Mouse (Mus musculus) limb, embryonic 11.5 days (tissue): ENCODE data around the gene Tcf15. TPM values are rescaled to one million over a fixed set of nuclear protein-coding genes. Genes with fewer than 3 reads are reported as not detected.

Experiments
- ATAC-seq: fragments of 200-750 bp; cut with Nextera tagmentation; 2 replicates; pipeline ENCODE4 v1.8.0; 2017; ENCODE audit warnings: low read depth; ENCODE audit not compliant: insufficient number of reproducible peaks, low FRiP score, low TSS enrichment
- DNase-seq: peaks from one replicate; pipeline ENCODE4 v3.0.0-alpha.2; 2015; ENCODE audit warnings: low spot score
- H3K27ac ChIP-seq: fragments of 300-500 bp; sonication (generic); replicated peaks from 2 replicates; pipeline ENCODE4 v1.5.1; 2014; ENCODE audit warnings: low read depth, mild to moderate bottlenecking, low read length
- H3K27me3 ChIP-seq: fragments of 300-500 bp; sonication (generic); 2 replicates; pipeline ENCODE4 v1.6.1; 2014; ENCODE audit warnings: mild to moderate bottlenecking, low read length, mixed read lengths; ENCODE audit not compliant: control insufficient read depth, insufficient read depth
- H3K36me3 ChIP-seq: fragments of 300-500 bp; sonication (generic); 2 replicates; pipeline ENCODE4 v1.6.1; 2014; ENCODE audit warnings: mild to moderate bottlenecking, low read length, moderate library complexity, mixed read lengths; ENCODE audit not compliant: control insufficient read depth, insufficient read depth
- H3K4me1 ChIP-seq: fragments of 300-500 bp; sonication (generic); 2 replicates; pipeline ENCODE4 v1.6.1; 2014; ENCODE audit warnings: low read length, mixed read lengths; ENCODE audit not compliant: control insufficient read depth, insufficient read depth
- H3K4me2 ChIP-seq: fragments of 300-500 bp; sonication (generic); 2 replicates; pipeline ENCODE4 v1.6.1; 2014; ENCODE audit warnings: low read depth, mild to moderate bottlenecking, moderate library complexity; ENCODE audit not compliant: severe bottlenecking
- H3K4me3 ChIP-seq: fragments of 300-500 bp; sonication (generic); 2 replicates; pipeline ENCODE4 v1.5.1; 2014; ENCODE audit warnings: low read depth, low read length
- H3K9ac ChIP-seq: fragments of 300-500 bp; sonication (generic); 2 replicates; pipeline ENCODE4 v1.6.1; 2014; ENCODE audit warnings: mild to moderate bottlenecking, low read length
- H3K9me3 ChIP-seq: fragments of 300-500 bp; sonication (generic); 2 replicates; pipeline ENCODE4 v1.6.1; 2016; ENCODE audit warnings: low read length; ENCODE audit not compliant: control insufficient read depth
- WGBS: fragments of 180-500 bp; shearing (Covaris S2); extraction: QIAGEN DNeasy Blood & Tissue Kit; methylation state at CpG from one replicate; pipeline ENCODE4 v1.1.7; 2014; 5-methylcytosine and 5-hydroxymethylcytosine counted together
- polyA plus RNA-seq: library from polyadenylated mRNA; unstranded; fragments of >200 nt; fragmentation: Nextera tagmentation; extraction: Ambion mirVana; gene quantifications from 2 replicates; pipeline ENCODE4 v1.2.1, GENCODE M21; 2014

The Tcf15 gene
- polyA plus RNA-seq, 1 experiment from 2014 or later, result 25.2 TPM

- H3K36me3 ChIP-seq, result no peaks in the 10 kb centered on the region
- no peak within 1 kb of the TSS for H3K27ac ChIP-seq
- H3K9ac ChIP-seq, result peak within 1 kb of the TSS; percentile 80
- no peaks in the 10 kb centered on the region for H3K27me3 ChIP-seq
- DNase-seq, result peak; percentile 86
- H3K4me1 ChIP-seq, result peaks cover 5% of the 10 kb centered on the region; the same call in 1 of the 2 replicates
- WGBS, result under 1% methylated on average over 78 of the region's 84 CpGs
- peak within 1 kb of the TSS; percentile 88 for H3K4me2 ChIP-seq
- ATAC-seq, result peak; percentile 86
- H3K4me3 ChIP-seq, result peak within 1 kb of the TSS; percentile 57
- no peaks in the 10 kb centered on the region for H3K9me3 ChIP-seq
These were observed 37.8 kb upstream of the Tcf15 start, which contains the start of gene Srxn1 for GRCm38 (mm10) chr2:152105318-152106224. TSS of gene Srxn1 (plus strand) at chr2:152105516.

GRCm38 (mm10) chr2:152106225-152106595 is 37.2 kb upstream of the Tcf15 start:
- H3K9me3 ChIP-seq, result no peaks in the 10 kb centered on the region
- no peak overlapping the region for H3K9ac ChIP-seq
- peak overlapping the region; percentile 57 for H3K4me3 ChIP-seq
- H3K4me2 ChIP-seq, result peak overlapping the region; percentile 88; the same call in 1 of the 2 replicates
- peaks cover 5% of the 10 kb centered on the region; the same call in 1 of the 2 replicates for H3K4me1 ChIP-seq
- H3K27me3 ChIP-seq, result no peaks in the 10 kb centered on the region
- DNase-seq (no peak), ATAC-seq (no peak)
- H3K27ac ChIP-seq, result no peak overlapping the region
- 89% methylated on average over 3 of the region's 3 CpGs for WGBS
- no peaks in the 10 kb centered on the region for H3K36me3 ChIP-seq

- WGBS, result 92% methylated on average over 10 of the region's 10 CpGs
- H3K27ac ChIP-seq, result no peak overlapping the region
- H3K4me1 ChIP-seq, result peaks cover 5% of the 10 kb centered on the region; the same call in 1 of the 2 replicates
- DNase-seq, result no peak
- H3K27me3 ChIP-seq, result no peaks in the 10 kb centered on the region
- no peak overlapping the region for H3K4me2 ChIP-seq
- no peak for ATAC-seq
- no peak overlapping the region for H3K4me3 ChIP-seq
- no peaks in the 10 kb centered on the region for H3K9me3 ChIP-seq
- H3K36me3 ChIP-seq, result no peaks in the 10 kb centered on the region
- no peak overlapping the region for H3K9ac ChIP-seq
These were observed 36.8 kb upstream of the Tcf15 start for GRCm38 (mm10) chr2:152106597-152106996.

GRCm38 (mm10) chr2:152108702-152109101 is 34.7 kb upstream of the Tcf15 start:
- Histone ChIP-seq H3K4me3 (no peak overlapping the region), H3K9me3 (no peaks in the 10 kb centered on the region), H3K4me1 (peaks cover 5% of the 10 kb centered on the region; the same call in 1 of the 2 replicates), H3K27ac (no peak overlapping the region), H3K9ac (no peak overlapping the region), H3K4me2 (no peak overlapping the region), H3K27me3 (no peaks in the 10 kb centered on the region), H3K36me3 (no peaks in the 10 kb centered on the region)
- DNase-seq (no peak), ATAC-seq (no peak)
- WGBS, result 82% methylated on average over 7 of the region's 7 CpGs

GRCm38 (mm10) chr2:152109386-152109785 is 34.0 kb upstream of the Tcf15 start:
- Histone ChIP-seq H3K27me3 (no peaks in the 10 kb centered on the region), H3K9ac (no peak overlapping the region), H3K27ac (no peak overlapping the region), H3K9me3 (no peaks in the 10 kb centered on the region), H3K36me3 (no peaks in the 10 kb centered on the region), H3K4me1 (peaks cover 9% of the 10 kb centered on the region), H3K4me3 (no peak overlapping the region), H3K4me2 (no peak overlapping the region)
- WGBS, result 88% methylated on average over 5 of the region's 5 CpGs
- no peak for DNase-seq
- ATAC-seq, result no peak

- no peak for ATAC-seq
- DNase-seq, result no peak
- no peaks in the 10 kb centered on the region for H3K36me3 ChIP-seq
- no peak overlapping the region for H3K9ac ChIP-seq
- H3K4me1 ChIP-seq, result peaks cover 17% of the 10 kb centered on the region
- H3K9me3 ChIP-seq, result no peaks in the 10 kb centered on the region
- H3K27me3 ChIP-seq, result no peaks in the 10 kb centered on the region
- H3K27ac ChIP-seq, result no peak overlapping the region
- 65% methylated on average over 2 of the region's 2 CpGs for WGBS
- H3K4me3 ChIP-seq, result no peak overlapping the region
- H3K4me2 ChIP-seq, result no peak overlapping the region
These were observed 32.0 kb upstream of the Tcf15 start for GRCm38 (mm10) chr2:152111311-152111710.

- DNase-seq, result peak; percentile 97
- Histone ChIP-seq H3K9me3 (no peaks in the 10 kb centered on the region), H3K4me3 (no peak overlapping the region), H3K27ac (no peak overlapping the region), H3K4me1 (peaks cover 17% of the 10 kb centered on the region), H3K36me3 (no peaks in the 10 kb centered on the region), H3K27me3 (no peaks in the 10 kb centered on the region), H3K9ac (no peak overlapping the region), H3K4me2 (no peak overlapping the region)
- 8% methylated on average over 7 of the region's 7 CpGs for WGBS
- ATAC-seq, result peak; percentile 55; the same call in 1 of the 2 replicates
These were observed 31.4 kb upstream of the Tcf15 start for GRCm38 (mm10) chr2:152111920-152112319.

- peaks cover 17% of the 10 kb centered on the region for H3K4me1 ChIP-seq
- H3K27me3 ChIP-seq, result no peaks in the 10 kb centered on the region
- no peaks in the 10 kb centered on the region for H3K36me3 ChIP-seq
- ATAC-seq (no peak), DNase-seq (no peak)
- no peak overlapping the region for H3K4me2 ChIP-seq
- no peaks in the 10 kb centered on the region for H3K9me3 ChIP-seq
- no peak overlapping the region for H3K27ac ChIP-seq
- WGBS, result 87% methylated on average over 5 of the region's 5 CpGs
- H3K4me3 ChIP-seq, result no peak overlapping the region
- H3K9ac ChIP-seq, result no peak overlapping the region
These were observed 30.9 kb upstream of the Tcf15 start for GRCm38 (mm10) chr2:152112490-152112889.
